Mouse (Mus musculus) cerebellum, adult 2 months (tissue): ENCODE results near the gene Scaper.

ENCODE experiments used
- CTCF ChIP-seq: fragments of 200-500 bp; IDR thresholded peaks from 2 replicates; pipeline ENCODE4 v1.5.1; 2011; ENCODE audit warnings: low read depth, mild to moderate bottlenecking, control low read depth, low read length, moderate library complexity, borderline replicate concordance; ENCODE audit not compliant: insufficient read depth
- POLR2A ChIP-seq: fragments of 200-500 bp; IDR thresholded peaks from 2 replicates; pipeline ENCODE4 v1.6.1; 2011; ENCODE audit warnings: low read length, control low read depth, borderline replicate concordance; ENCODE audit not compliant: insufficient read depth

- TF ChIP-seq CTCF = peak; percentile 25; the same call in 1 of the 2 replicates
- TF ChIP-seq POLR2A = no peak
Measured at GRCm38 (mm10) chr9:55525716-55526115, 412.2 kb downstream of the Scaper start.
